Mouse (Mus musculus) forebrain, embryonic 11.5 days (tissue): Measurements from ENCODE around the gene Parp4. TPM values are rescaled to one million over a fixed set of nuclear protein-coding genes. Genes with fewer than 3 reads are reported as not detected.

Source experiments
- polyA plus RNA-seq: library from polyadenylated mRNA; unstranded; fragments of >200 nt; fragmentation: Nextera tagmentation; extraction: Ambion mirVana; gene quantifications from 2 replicates; pipeline ENCODE4 v1.2.1, GENCODE M21; 2014

The Parp4 gene
- polyA plus RNA-seq, 1 experiment from 2014 or later: 2.3 TPM

Other genes with a start within 250 kb of the Parp4 start
- 0.04 TPM in 1 of 2 replicates, not detected in the other for gene Atp12a, start 210.6 kb upstream of the Parp4 start, polyA plus RNA-seq
- 0.88 and 1.0 TPM in 2 replicates for gene Rnf17, start 173.0 kb upstream of the Parp4 start, polyA plus RNA-seq
- gene Cenpj, start 194 bp upstream of the Parp4 start, polyA plus RNA-seq: 25.6 and 28.6 TPM in 2 replicates
- gene Mphosph8, start 92.6 kb downstream of the Parp4 start, polyA plus RNA-seq: 39.4 and 50.2 TPM in 2 replicates
- 66.6 and 67.3 TPM in 2 replicates for gene Pspc1, start 202.7 kb downstream of the Parp4 start, polyA plus RNA-seq
- gene Zmym5, start 236.1 kb downstream of the Parp4 start, polyA plus RNA-seq: 23.2 and 23.9 TPM in 2 replicates